Mouse (Mus musculus): ENCODE measurements at regions not wholly inside any gene's neighbourhood (a gene's known extent, or its start where the extent isn't known, plus 50 kb on each side); places are given as distances from the start of the nearest gene placed in this dataset.
"Not testable (repeated sequence)": the region's sequence is repeated elsewhere in the genome, so short reads cannot be mapped to it uniquely, and the experiment has no call there.

DNA sequence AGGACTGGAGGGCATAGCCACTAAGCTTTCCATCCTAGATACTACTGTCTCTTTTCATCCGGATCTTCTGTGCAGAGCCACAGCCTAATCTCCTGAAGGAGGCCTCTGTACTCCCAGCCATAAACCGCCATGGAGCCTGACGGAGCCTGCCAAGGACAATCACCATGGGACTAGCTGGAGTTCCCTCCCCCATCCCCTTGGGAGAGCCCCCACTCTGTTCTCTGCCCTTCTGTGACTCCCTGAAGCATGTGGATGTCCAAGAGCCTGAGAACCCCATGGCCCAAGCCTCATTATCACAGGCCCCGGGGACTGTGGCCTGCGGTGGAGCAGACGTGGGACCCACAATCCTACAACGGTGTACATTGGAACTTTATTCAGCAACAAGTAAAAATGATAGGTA is 151.5 kb upstream of the Ddhd1 start:
- no peak for ATAC-seq
- Histone ChIP-seq H3K36me3 (ENCODE audit: control insufficient read depth, insufficient read depth) (no peaks in the 10 kb centered on the region), H3K27ac (ENCODE audit: low read depth, low read length) (no peak overlapping the region), H3K4me2 (replicated peaks; ENCODE audit: low read depth) (no peak overlapping the region), H3K9me3 (ENCODE audit: control insufficient read depth) (no peaks in the 10 kb centered on the region), H3K4me3 (ENCODE audit: low read depth, low read length) (no peak overlapping the region), H3K4me1 (replicated peaks; ENCODE audit: control insufficient read depth, insufficient read depth, low read length) (no peaks in the 10 kb centered on the region), H3K27me3 (replicated peaks; ENCODE audit: control insufficient read depth, insufficient read depth, low read length) (no peaks in the 10 kb centered on the region), H3K9ac (ENCODE audit: low read depth, low read length) (no peak overlapping the region)
- TF ChIP-seq CTCF (IDR thresholded peaks at IDR 0.05; ENCODE audit: low read depth): no peak
- WGBS: 78% methylated on average over 7 of the region's 7 CpGs

DNA sequence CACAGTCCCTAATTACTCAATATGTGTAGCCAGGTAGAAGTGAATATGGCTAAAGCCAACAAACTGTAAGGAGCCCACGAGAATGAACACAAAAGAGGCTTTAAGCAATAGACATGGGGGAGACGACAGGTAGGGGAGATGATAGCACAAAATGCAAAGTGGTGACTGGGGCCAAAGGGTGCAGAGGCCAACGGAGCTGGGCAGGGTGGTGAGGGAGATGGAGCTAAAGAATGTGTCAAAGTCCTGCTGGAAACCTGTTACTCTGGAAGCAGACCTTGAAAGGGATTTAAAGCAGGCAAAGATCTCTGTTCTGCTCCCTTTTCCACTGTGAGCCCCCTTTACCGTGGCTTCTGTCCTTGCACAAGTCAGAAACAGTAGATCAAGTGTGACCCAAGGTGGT is 152.2 kb upstream of the Ddhd1 start:
- no peaks in the 10 kb centered on the region for H3K4me1 ChIP-seq (replicated peaks; ENCODE audit: control insufficient read depth, insufficient read depth, low read length)
- TF ChIP-seq CTCF (IDR thresholded peaks at IDR 0.05; ENCODE audit: low read depth): no peak
- no peak overlapping the region for H3K4me2 ChIP-seq (replicated peaks; ENCODE audit: low read depth)
- H3K27ac ChIP-seq (ENCODE audit: low read depth, low read length): no peak overlapping the region
- 53% methylated on average over 4 of the region's 4 CpGs for whole genome bisulfite sequencing
- ATAC-seq: no peak
- H3K9me3 ChIP-seq (ENCODE audit: control insufficient read depth): no peaks in the 10 kb centered on the region
- H3K9ac ChIP-seq (ENCODE audit: low read depth, low read length): no peak overlapping the region
- no peaks in the 10 kb centered on the region for H3K27me3 ChIP-seq (replicated peaks; ENCODE audit: control insufficient read depth, insufficient read depth, low read length)
- no peaks in the 10 kb centered on the region for H3K36me3 ChIP-seq (ENCODE audit: control insufficient read depth, insufficient read depth)
- no peak overlapping the region for H3K4me3 ChIP-seq (ENCODE audit: low read depth, low read length)

DNA sequence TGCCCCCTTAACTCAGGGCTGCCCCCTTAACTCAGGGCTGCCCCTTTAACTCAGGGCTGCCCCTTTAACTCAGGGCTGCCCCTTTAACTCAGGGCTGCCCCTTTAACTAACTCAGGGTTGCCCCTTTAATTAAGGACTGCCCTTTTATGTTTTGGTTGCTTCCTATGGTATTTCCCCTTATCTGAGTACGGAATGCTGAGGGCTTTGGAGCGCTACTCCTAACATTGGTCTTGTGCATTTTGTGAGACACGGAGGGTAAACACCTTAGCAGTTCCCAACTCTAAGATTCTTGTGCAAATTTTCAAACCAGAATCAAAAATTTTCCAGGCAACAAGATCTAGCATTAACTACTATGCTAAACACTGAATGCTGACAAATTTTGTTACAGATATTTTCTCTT is 152.7 kb upstream of the Ddhd1 start:
- WGBS: 52% methylated on average over 3 of the region's 3 CpGs
- no peak overlapping the region for H3K4me2 ChIP-seq (replicated peaks; ENCODE audit: low read depth)
- ATAC-seq: no peak
- TF ChIP-seq CTCF (IDR thresholded peaks at IDR 0.05; ENCODE audit: low read depth): no peak
- no peaks in the 10 kb centered on the region for H3K36me3 ChIP-seq (ENCODE audit: control insufficient read depth, insufficient read depth)
- no peaks in the 10 kb centered on the region for H3K9me3 ChIP-seq (ENCODE audit: control insufficient read depth)
- no peak overlapping the region for H3K4me3 ChIP-seq (ENCODE audit: low read depth, low read length)
- H3K9ac ChIP-seq (ENCODE audit: low read depth, low read length): no peak overlapping the region
- H3K4me1 ChIP-seq (replicated peaks; ENCODE audit: control insufficient read depth, insufficient read depth, low read length): no peaks in the 10 kb centered on the region
- H3K27ac ChIP-seq (ENCODE audit: low read depth, low read length): no peak overlapping the region
- H3K27me3 ChIP-seq (replicated peaks; ENCODE audit: control insufficient read depth, insufficient read depth, low read length): no peaks in the 10 kb centered on the region

DNA sequence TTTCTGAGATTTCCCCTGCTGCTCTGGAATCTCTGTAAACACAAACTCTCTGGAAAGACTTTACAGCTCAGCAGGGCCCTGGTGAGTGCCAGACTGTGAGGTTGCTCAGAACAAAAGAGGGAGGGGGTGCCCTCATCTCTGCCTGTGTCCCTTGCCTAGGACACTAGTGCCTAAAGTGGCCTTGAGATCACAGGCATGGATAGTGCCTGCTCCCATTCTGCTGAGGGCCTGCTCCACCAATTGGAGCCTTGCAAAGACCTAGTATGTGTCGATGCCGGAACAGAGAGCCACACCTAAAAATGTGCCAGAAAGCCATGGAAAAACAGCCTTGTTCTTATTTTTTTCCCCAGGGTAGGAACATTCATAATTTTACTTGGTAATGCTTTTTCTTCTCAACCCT is 157.7 kb upstream of the Ddhd1 start:
- ATAC-seq: no peak
- WGBS: 98% methylated on average over 2 of the region's 2 CpGs

DNA sequence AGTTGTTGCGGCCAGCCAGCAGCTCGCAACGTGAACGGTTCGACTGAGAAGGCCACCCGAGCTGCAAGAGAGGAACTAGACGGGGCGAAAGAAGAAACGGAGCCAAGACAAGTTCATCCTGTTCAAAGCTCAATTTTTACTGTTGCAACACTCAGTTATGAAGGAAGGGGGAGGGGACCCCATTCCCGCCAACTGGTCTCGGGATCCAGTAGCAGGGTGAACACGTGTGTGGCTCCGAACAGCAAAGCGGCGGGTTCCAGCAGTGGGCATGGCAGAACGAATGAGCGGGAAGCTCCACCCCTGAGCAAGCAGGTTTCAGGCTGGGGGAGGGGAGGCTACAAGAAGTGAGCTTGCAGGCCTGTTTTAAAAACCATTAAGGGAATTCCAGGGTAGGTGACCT is 158.7 kb upstream of the Ddhd1 start:
- WGBS: 91% methylated on average over 17 of the region's 17 CpGs
- not testable (repeated sequence) for H3K9me3 ChIP-seq (ENCODE audit: control insufficient read depth); H3K4me3 ChIP-seq (ENCODE audit: low read depth, low read length); H3K36me3 ChIP-seq (ENCODE audit: control insufficient read depth, insufficient read depth); H3K4me1 ChIP-seq (replicated peaks; ENCODE audit: control insufficient read depth, insufficient read depth, low read length); H3K27me3 ChIP-seq (replicated peaks; ENCODE audit: control insufficient read depth, insufficient read depth, low read length); H3K9ac ChIP-seq (ENCODE audit: low read depth, low read length); H3K4me2 ChIP-seq (replicated peaks; ENCODE audit: low read depth); H3K27ac ChIP-seq (ENCODE audit: low read depth, low read length); ATAC-seq

More for the DNA sequence above, 157.7 kb upstream of the Ddhd1 start:
- no peak for TF ChIP-seq CTCF (IDR thresholded peaks at IDR 0.05; ENCODE audit: low read depth)
- no peak overlapping the region for H3K4me2 ChIP-seq (replicated peaks; ENCODE audit: low read depth)
- no peaks in the 10 kb centered on the region for H3K4me1 ChIP-seq (replicated peaks; ENCODE audit: control insufficient read depth, insufficient read depth, low read length)
- H3K27me3 ChIP-seq (replicated peaks; ENCODE audit: control insufficient read depth, insufficient read depth, low read length): no peaks in the 10 kb centered on the region
- no peak overlapping the region for H3K9ac ChIP-seq (ENCODE audit: low read depth, low read length)
- H3K9me3 ChIP-seq (ENCODE audit: control insufficient read depth): no peaks in the 10 kb centered on the region
- H3K36me3 ChIP-seq (ENCODE audit: control insufficient read depth, insufficient read depth): no peaks in the 10 kb centered on the region
- no peak overlapping the region for H3K4me3 ChIP-seq (ENCODE audit: low read depth, low read length)
- H3K27ac ChIP-seq (ENCODE audit: low read depth, low read length): no peak overlapping the region

DNA sequence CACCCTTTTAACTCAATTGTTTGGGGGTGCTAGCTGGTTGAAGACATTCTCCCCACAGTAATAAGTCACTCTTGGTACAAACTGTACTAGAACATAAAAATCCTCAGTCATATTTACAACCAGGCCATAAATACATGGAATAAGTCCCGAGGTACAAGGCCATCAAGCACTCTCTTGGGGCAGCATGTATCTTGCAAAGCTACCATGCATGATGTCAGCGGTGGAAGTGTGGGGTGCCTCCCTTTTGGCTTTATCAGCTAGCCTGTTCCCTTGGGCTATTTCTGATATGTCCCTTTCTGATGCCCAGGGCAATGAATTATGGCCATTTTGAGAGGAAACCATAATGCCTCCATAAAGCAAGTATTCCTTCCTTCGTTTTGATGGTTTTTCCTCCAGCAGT is 159.8 kb upstream of the Ddhd1 start:
- Histone ChIP-seq H3K27me3 (replicated peaks; ENCODE audit: control insufficient read depth, insufficient read depth, low read length) (no peaks in the 10 kb centered on the region), H3K4me1 (replicated peaks; ENCODE audit: control insufficient read depth, insufficient read depth, low read length) (no peaks in the 10 kb centered on the region), H3K4me2 (replicated peaks; ENCODE audit: low read depth) (no peak overlapping the region), H3K9me3 (ENCODE audit: control insufficient read depth) (no peaks in the 10 kb centered on the region), H3K36me3 (ENCODE audit: control insufficient read depth, insufficient read depth) (no peaks in the 10 kb centered on the region), H3K27ac (ENCODE audit: low read depth, low read length) (no peak overlapping the region), H3K9ac (ENCODE audit: low read depth, low read length) (no peak overlapping the region), H3K4me3 (ENCODE audit: low read depth, low read length) (no peak overlapping the region)
- WGBS: 73% methylated on average over 3 of the region's 3 CpGs
- no peak for TF ChIP-seq CTCF (IDR thresholded peaks at IDR 0.05; ENCODE audit: low read depth)
- no peak for ATAC-seq

DNA sequence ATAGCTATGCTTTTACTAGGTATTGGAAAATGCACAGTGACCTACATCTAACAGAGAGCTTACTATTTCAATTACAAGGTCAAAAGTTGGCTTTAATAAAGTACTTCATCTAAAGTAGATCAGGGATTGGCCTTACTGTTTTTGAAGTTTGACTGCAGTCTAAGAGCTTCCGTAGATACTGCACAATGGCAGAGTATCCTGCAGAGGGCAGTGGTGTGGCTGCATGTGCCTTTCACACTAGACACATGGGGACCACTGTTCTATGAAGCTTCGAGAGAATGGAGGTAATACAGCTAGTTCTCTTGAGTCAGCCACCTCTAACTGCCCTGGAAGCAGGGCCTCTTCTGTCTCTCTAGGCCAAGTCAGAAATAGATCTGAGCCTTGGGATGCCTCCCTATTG is 166.7 kb upstream of the Ddhd1 start:
- no peaks in the 10 kb centered on the region for H3K4me1 ChIP-seq (replicated peaks; ENCODE audit: control insufficient read depth, insufficient read depth, low read length)
- ATAC-seq: no peak

More for the DNA sequence above, 166.7 kb upstream of the Ddhd1 start:
- Histone ChIP-seq H3K27me3 (replicated peaks; ENCODE audit: control insufficient read depth, insufficient read depth, low read length) (no peaks in the 10 kb centered on the region), H3K9me3 (ENCODE audit: control insufficient read depth) (no peaks in the 10 kb centered on the region), H3K27ac (ENCODE audit: low read depth, low read length) (no peak overlapping the region), H3K9ac (ENCODE audit: low read depth, low read length) (no peak overlapping the region), H3K4me2 (replicated peaks; ENCODE audit: low read depth) (no peak overlapping the region), H3K36me3 (ENCODE audit: control insufficient read depth, insufficient read depth) (no peaks in the 10 kb centered on the region), H3K4me3 (ENCODE audit: low read depth, low read length) (no peak overlapping the region)
- TF ChIP-seq CTCF (IDR thresholded peaks at IDR 0.05; ENCODE audit: low read depth): peak; percentile 47
- WGBS: 81% methylated on average over 2 of the region's 2 CpGs

All from intestine, postnatal 0 days (tissue).